Mouse (Mus musculus): ENCODE measurements around the gene Ypel1.

- TF ChIP-seq EP300 (IDR thresholded peaks at IDR 0.05; ENCODE audit: low read depth in 1 of 2, low read length in 2 of 2) (no peak), GATA1 (IDR thresholded peaks at IDR 0.05; ENCODE audit: low read depth, low read length) (no peak)
These were observed 24.2 kb upstream of the Ypel1 start for GRCm38 (mm10) chr16:17045287-17045686.

Measured in MEL (cell line).